Mouse (Mus musculus) kidney, embryonic 15.5 days (tissue): ENCODE data around the gene Cope. TPM values are rescaled to one million over a fixed set of nuclear protein-coding genes. Genes with fewer than 3 reads are reported as not detected.
A peak's percentile ranks its signal among the peaks of the same experiment; 100 is the strongest.

Experiments used
- ATAC-seq: fragments of 200-750 bp; cut with Nextera tagmentation; replicated peaks from 2 replicates; pipeline ENCODE4 v1.8.0; 2017; ENCODE audit warnings: moderate TSS enrichment; ENCODE audit not compliant: low FRiP score
- H3K27ac ChIP-seq: fragments of 300-500 bp; sonication (generic); 2 replicates; pipeline ENCODE4 v1.5.1; 2015; ENCODE audit warnings: mild to moderate bottlenecking, inconsistent platforms
- H3K27me3 ChIP-seq: fragments of 300-500 bp; sonication (generic); 2 replicates; pipeline ENCODE4 v1.6.1; 2015; ENCODE audit warnings: inconsistent platforms
- H3K36me3 ChIP-seq: fragments of 300-500 bp; sonication (generic); 2 replicates; pipeline ENCODE4 v1.6.1; 2015; ENCODE audit warnings: inconsistent platforms
- H3K4me1 ChIP-seq: fragments of 300-500 bp; sonication (generic); 2 replicates; pipeline ENCODE4 v1.6.1; 2015; ENCODE audit warnings: inconsistent platforms
- H3K4me2 ChIP-seq: fragments of 300-500 bp; sonication (generic); 2 replicates; pipeline ENCODE4 v1.6.1; 2015; ENCODE audit warnings: moderate library complexity, mild to moderate bottlenecking, inconsistent platforms
- H3K4me3 ChIP-seq: fragments of 300-500 bp; sonication (generic); replicated peaks from 2 replicates; pipeline ENCODE4 v1.5.1; 2015; ENCODE audit warnings: mild to moderate bottlenecking, inconsistent platforms
- H3K9ac ChIP-seq: fragments of 300-500 bp; sonication (generic); 2 replicates; pipeline ENCODE4 v1.6.1; 2015; ENCODE audit warnings: mild to moderate bottlenecking, inconsistent platforms
- H3K9me3 ChIP-seq: fragments of 300-500 bp; sonication (generic); replicated peaks from 2 replicates; pipeline ENCODE4 v1.6.1; 2016; ENCODE audit warnings: inconsistent platforms
- WGBS: fragments of 180-500 bp; shearing (Covaris S2); methylation state at CpG from one replicate; pipeline ENCODE4 v1.1.7; 2015; ENCODE audit warnings: mixed read lengths; 5-methylcytosine and 5-hydroxymethylcytosine counted together
- polyA plus RNA-seq: library from polyadenylated mRNA; unstranded; fragments of >200 nt; fragmentation: Nextera tagmentation; extraction: Ambion mirVana; gene quantifications from 2 replicates; pipeline ENCODE4 v1.2.1, GENCODE M21; 2015

The Cope gene
- polyA plus RNA-seq, 1 experiment from 2014 or later: 327 TPM

DNA sequence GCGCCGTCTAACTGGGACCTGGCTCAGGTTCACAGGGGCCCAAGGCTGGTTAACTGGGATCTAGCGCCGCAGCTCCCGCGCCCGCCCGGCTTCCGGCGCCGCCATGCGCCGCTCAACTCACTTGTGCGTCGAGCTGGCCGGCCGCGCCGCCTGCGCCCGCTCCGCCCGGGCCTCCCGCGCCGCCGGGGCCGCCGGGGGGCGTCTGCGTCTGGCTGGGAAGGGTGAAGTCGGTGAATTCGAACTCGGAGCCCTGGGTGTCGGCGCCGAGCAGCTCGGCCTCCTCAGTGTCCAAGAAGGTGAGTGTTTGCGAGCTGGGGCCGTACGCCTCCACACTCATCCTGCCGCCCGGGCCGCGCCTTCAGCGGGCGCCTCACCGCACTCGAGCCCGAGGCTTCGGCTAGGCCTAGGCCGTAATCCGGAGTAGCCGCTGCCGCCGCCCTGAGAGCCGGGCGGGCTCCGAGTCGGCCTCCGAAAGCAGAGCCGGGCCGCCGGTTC lies 50.4 kb downstream of the Cope start:
- peak overlapping the region; percentile 99 for H3K9ac ChIP-seq
- H3K27ac ChIP-seq: peak overlapping the region; percentile 91
- WGBS: 0% methylated on average over 61 of the region's 64 CpGs
- peak overlapping the region; percentile 99 for H3K4me3 ChIP-seq
- ATAC-seq: peak; percentile 46
- peaks cover 26% of the 10 kb centered on the region for H3K36me3 ChIP-seq
- H3K9me3 ChIP-seq: no peaks in the 10 kb centered on the region
- H3K4me1 ChIP-seq: peaks cover 53% of the 10 kb centered on the region
- H3K27me3 ChIP-seq: no peaks in the 10 kb centered on the region
- H3K4me2 ChIP-seq: peak overlapping the region; percentile 96

DNA sequence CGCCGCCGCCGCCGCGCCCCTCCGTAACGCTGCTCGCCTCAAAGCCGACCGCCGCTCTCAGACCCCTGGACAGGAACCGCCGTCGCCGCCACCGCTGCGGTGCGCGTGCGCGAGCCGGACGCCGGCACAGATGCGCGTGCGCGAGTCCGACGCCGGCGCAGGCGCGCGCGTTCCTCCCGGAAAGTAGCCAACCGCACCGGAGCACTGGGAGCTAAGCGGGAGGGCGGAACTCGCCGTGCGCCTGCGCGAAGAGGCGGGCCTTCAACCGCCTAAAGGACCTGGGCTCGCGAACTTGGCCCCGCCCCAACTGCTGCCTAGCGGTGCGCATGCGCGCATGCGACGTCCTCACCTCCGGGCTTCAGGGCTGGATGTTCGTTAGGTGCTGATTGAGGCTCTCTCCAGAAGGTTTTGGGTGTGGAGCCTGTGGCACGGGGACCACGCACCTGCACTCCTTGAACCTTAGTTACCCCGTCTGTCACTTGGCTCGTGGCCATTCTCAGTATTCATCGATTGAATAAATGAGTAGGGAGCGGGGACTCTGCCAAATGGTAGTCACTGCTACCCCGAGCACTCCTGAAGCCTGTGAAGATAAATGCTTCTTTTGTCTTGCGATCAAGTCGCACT lies 51.0 kb downstream of the Cope start, which contains the start of gene Upf1:
Gene Upf1, minus strand, starts transcription at position 85 of the 624 bp plus-strand sequence.
- Histone ChIP-seq H3K27ac (peak within 1 kb of the TSS; percentile 91), H3K36me3 (peaks cover 22% of the 10 kb centered on the region), H3K4me2 (peak within 1 kb of the TSS; percentile 96), H3K4me1 (peaks cover 48% of the 10 kb centered on the region), H3K9ac (peak within 1 kb of the TSS; percentile 99), H3K4me3 (peak within 1 kb of the TSS; percentile 99), H3K9me3 (no peaks in the 10 kb centered on the region), H3K27me3 (no peaks in the 10 kb centered on the region)
- peak; percentile 92 for ATAC-seq
- under 1% methylated on average over 69 of the region's 69 CpGs for WGBS

DNA sequence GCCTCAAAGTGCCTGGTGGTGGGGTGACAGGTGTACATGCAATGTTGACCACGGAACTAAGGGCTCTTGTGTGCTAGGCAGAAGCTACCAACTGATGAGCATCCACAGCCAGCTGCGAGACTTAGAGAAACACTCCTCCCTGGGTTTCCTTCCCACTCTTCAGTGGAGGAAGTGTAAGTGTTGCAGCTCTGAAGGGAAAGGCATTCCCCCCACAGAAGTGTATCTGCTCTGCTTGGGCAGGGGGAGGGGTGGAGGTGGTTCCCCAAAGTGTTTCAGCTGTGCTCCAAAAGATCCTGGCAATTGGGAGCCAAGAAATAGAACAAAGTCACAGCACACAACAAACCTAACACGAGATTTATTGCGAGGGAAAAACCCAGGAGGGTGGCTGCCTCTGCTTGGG lies 51.7 kb downstream of the Cope start:
- Histone ChIP-seq H3K27ac (0 out of 2 replicates have a peak overlapping the region, but pooled peaks have one; percentile 1), H3K4me1 (peaks cover 41% of the 10 kb centered on the region), H3K36me3 (peaks cover 15% of the 10 kb centered on the region), H3K27me3 (no peaks in the 10 kb centered on the region), H3K4me2 (peak overlapping the region; percentile 96), H3K4me3 (peak overlapping the region; percentile 99), H3K9ac (peak overlapping the region; percentile 31; the same call in 1 of the 2 replicates), H3K9me3 (no peaks in the 10 kb centered on the region)
- ATAC-seq: no peak
- 59% methylated on average over 4 of the region's 4 CpGs for WGBS

DNA sequence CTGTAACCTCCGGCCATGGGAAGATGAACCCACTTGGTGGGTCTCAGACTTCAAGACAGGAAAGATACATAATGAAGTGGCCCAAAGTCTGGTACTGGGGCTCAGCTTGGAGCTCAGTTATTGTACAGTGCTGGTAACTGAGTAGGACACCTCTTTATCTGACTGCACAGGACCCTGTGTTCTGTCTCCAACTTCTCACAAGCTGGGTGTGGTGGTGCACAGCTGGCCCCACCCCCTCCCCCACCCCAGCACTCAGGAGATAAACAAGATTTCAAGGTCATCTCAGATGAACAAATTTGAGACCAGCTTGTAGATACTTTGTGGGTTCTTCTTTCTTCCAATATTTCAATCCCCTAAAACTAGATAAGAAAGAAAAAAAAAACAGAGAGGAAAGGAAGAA lies 53.8 kb downstream of the Cope start:
- ATAC-seq: no peak
- H3K4me2 ChIP-seq: no peak overlapping the region
- no peak overlapping the region for H3K4me3 ChIP-seq
- no peaks in the 10 kb centered on the region for H3K36me3 ChIP-seq
- H3K27me3 ChIP-seq: no peaks in the 10 kb centered on the region
- H3K27ac ChIP-seq: no peak overlapping the region
- H3K9ac ChIP-seq: no peak overlapping the region
- peaks cover 20% of the 10 kb centered on the region for H3K4me1 ChIP-seq
- no peaks in the 10 kb centered on the region for H3K9me3 ChIP-seq
- WGBS: 87% methylated on average over 1 of the region's 1 CpGs

DNA sequence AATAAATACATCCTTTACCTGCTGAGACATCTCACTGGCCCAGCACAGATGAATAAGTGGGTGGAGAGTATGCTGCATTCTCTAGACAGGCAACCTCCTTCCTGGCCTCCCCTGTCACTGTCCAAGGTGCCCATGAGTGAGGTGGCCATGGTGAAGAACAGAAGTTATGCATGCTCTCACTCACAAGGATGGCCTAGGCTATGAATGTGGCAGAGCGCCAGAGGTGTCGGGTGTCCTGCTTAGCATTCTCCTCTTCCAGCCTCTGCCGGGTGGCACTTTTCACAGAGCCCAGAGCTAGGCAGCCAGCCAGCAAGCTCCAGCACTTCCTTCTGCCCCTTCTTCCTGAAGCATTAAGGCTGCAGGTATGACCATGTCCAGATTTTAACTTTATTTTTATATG lies 57.1 kb downstream of the Cope start:
- Histone ChIP-seq H3K9ac (no peak overlapping the region), H3K27me3 (peaks cover 4% of the 10 kb centered on the region; the same call in 1 of the 2 replicates), H3K9me3 (no peaks in the 10 kb centered on the region), H3K27ac (no peak overlapping the region), H3K36me3 (no peaks in the 10 kb centered on the region), H3K4me1 (peaks cover 4% of the 10 kb centered on the region), H3K4me3 (no peak overlapping the region), H3K4me2 (no peak overlapping the region)
- WGBS: 15% methylated on average over 3 of the region's 3 CpGs
- no peak for ATAC-seq

DNA sequence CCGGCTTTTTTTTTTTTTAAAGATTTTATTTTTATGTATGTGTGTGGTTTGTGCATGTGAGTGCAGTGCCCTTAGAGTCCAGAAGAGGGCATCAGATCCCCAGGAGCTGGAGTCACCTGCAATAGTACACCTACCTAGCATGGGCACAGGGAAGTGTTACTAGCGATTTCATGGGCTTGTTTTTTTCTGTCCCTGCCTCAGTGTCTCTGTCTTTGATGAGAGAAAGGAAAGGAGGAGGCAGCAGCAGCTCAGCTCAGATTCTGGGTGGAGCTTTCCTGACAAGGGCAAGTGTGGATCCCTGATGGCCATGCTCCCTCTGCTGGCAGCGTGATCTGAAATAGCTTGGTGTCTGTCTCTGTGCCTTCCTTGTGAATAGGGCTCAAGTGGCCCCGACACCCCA lies 58.5 kb downstream of the Cope start:
- ATAC-seq: no peak
- WGBS: 56% methylated on average over 4 of the region's 4 CpGs
- Histone ChIP-seq H3K27ac (no peak overlapping the region), H3K36me3 (no peaks in the 10 kb centered on the region), H3K4me2 (no peak overlapping the region), H3K9ac (no peak overlapping the region), H3K27me3 (peaks cover 4% of the 10 kb centered on the region; the same call in 1 of the 2 replicates), H3K4me3 (no peak overlapping the region), H3K4me1 (peaks cover 4% of the 10 kb centered on the region), H3K9me3 (no peaks in the 10 kb centered on the region)

DNA sequence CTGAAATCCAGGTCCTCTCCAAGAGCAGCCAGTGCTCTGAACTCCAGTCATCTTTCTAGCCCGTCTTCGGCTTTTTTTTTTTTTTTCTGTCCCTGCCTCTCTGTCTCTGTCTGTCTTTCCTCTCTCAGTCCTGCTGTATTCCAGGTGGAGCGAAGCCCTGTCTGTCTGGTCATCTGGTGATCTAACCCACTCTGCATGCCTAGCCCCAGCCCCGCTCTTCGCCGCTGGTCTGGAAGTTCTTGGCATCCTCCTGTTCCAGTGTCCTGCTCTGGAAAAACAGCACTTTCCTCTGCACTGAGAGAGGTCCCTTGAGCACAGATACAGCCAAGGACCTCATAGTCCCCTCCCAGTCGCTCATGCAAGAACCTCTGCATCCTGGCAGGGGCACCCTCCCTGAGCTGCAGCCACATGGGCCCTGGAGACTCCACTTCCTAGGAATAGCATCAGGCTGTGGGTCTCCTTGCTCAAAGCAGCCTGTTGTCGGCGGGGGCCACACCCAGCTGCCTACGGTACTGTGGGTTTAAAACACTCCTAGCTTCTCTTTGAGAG lies 59.2 kb downstream of the Cope start:
- Histone ChIP-seq H3K9me3 (no peaks in the 10 kb centered on the region), H3K27me3 (peaks cover 4% of the 10 kb centered on the region; the same call in 1 of the 2 replicates), H3K4me3 (no peak overlapping the region), H3K36me3 (no peaks in the 10 kb centered on the region), H3K9ac (no peak overlapping the region), H3K27ac (no peak overlapping the region), H3K4me2 (no peak overlapping the region), H3K4me1 (peaks cover 4% of the 10 kb centered on the region)
- ATAC-seq: no peak
- WGBS: 72% methylated on average over 10 of the region's 10 CpGs

Other genes starting within 250 kb of the Cope start
- 1.0 TPM in 2 replicates for gene Tm6sf2, start 229.6 kb upstream of the Cope start, polyA plus RNA-seq
- 0.35 TPM in 1 of 2 replicates, not detected in the other for gene Hapln4, start 219.1 kb upstream of the Cope start, polyA plus RNA-seq
- gene Ncan, start 181.6 kb upstream of the Cope start, polyA plus RNA-seq: 0.32 and 0.64 TPM in 2 replicates
- 31.4 and 34.8 TPM in 2 replicates for gene Nr2c2ap, start 171.2 kb upstream of the Cope start, polyA plus RNA-seq
- gene Rfxank, start 163.4 kb upstream of the Cope start, polyA plus RNA-seq: 18.3 and 22.7 TPM in 2 replicates
- 45.0 and 47.8 TPM in 2 replicates for gene Borcs8, start 163.0 kb upstream of the Cope start, polyA plus RNA-seq
- 0.17 and 0.29 TPM in 2 replicates for gene Mef2b, start 162.8 kb upstream of the Cope start, polyA plus RNA-seq
- gene Tmem161a, start 130.2 kb upstream of the Cope start, polyA plus RNA-seq: 71.8 and 76.3 TPM in 2 replicates
- 4.8 and 5.1 TPM in 2 replicates for gene Slc25a42, start 90.2 kb upstream of the Cope start, polyA plus RNA-seq
- gene Sugp2, start 68.3 kb upstream of the Cope start, polyA plus RNA-seq: 29.6 and 31.6 TPM in 2 replicates
- 28.8 and 31.0 TPM in 2 replicates for gene Armc6, start 68.1 kb upstream of the Cope start, polyA plus RNA-seq
- gene Homer3, start 19.7 kb upstream of the Cope start, polyA plus RNA-seq: 69.5 and 79.9 TPM in 2 replicates
- gene Ddx49, start within 50 bp of the Cope start, polyA plus RNA-seq: 45.1 and 49.0 TPM in 2 replicates
- 2.6 and 4.0 TPM in 2 replicates for gene Cers1, start 13.3 kb downstream of the Cope start, polyA plus RNA-seq
- 5.2 and 6.2 TPM in 2 replicates for gene Gdf1, start 27.3 kb downstream of the Cope start, polyA plus RNA-seq
- 17.1 and 17.2 TPM in 2 replicates for gene Upf1, start 50.8 kb downstream of the Cope start, polyA plus RNA-seq
- gene Comp, start 71.0 kb downstream of the Cope start, polyA plus RNA-seq: 0.40 and 1.5 TPM in 2 replicates
- 17.9 and 21.0 TPM in 2 replicates for gene Crtc1, start 137.1 kb downstream of the Cope start, polyA plus RNA-seq
- gene Klhl26, start 174.4 kb downstream of the Cope start, polyA plus RNA-seq: 20.0 and 23.5 TPM in 2 replicates
- 5.9 and 6.0 TPM in 2 replicates for gene Tmem59l, start 184.8 kb downstream of the Cope start, polyA plus RNA-seq
- gene Crlf1, start 190.6 kb downstream of the Cope start, polyA plus RNA-seq: 21.1 and 24.1 TPM in 2 replicates
- gene Rex1bd, start 204.2 kb downstream of the Cope start, polyA plus RNA-seq: 128 and 133 TPM in 2 replicates
- 954 and 1,022 TPM in 2 replicates for gene Uba52, start 208.3 kb downstream of the Cope start, polyA plus RNA-seq
- 295 and 322 TPM in 2 replicates for gene Fkbp8, start 225.2 kb downstream of the Cope start, polyA plus RNA-seq
- 58.5 and 64.5 TPM in 2 replicates for gene Kxd1, start 225.4 kb downstream of the Cope start, polyA plus RNA-seq
- gene Ell, start 236.9 kb downstream of the Cope start, polyA plus RNA-seq: 20.3 and 23.8 TPM in 2 replicates